Mouse (Mus musculus): ENCODE results near the gene Trmt10c. TPM values are rescaled to one million over a fixed set of nuclear protein-coding genes. Genes with fewer than 3 reads are reported as not detected.

Gene Trmt10c
- 27.1 and 27.4 TPM in 2 replicates for polyA plus RNA-seq (2015; fragmentation: Nextera tagmentation; extraction: Ambion mirVana)

DNA sequence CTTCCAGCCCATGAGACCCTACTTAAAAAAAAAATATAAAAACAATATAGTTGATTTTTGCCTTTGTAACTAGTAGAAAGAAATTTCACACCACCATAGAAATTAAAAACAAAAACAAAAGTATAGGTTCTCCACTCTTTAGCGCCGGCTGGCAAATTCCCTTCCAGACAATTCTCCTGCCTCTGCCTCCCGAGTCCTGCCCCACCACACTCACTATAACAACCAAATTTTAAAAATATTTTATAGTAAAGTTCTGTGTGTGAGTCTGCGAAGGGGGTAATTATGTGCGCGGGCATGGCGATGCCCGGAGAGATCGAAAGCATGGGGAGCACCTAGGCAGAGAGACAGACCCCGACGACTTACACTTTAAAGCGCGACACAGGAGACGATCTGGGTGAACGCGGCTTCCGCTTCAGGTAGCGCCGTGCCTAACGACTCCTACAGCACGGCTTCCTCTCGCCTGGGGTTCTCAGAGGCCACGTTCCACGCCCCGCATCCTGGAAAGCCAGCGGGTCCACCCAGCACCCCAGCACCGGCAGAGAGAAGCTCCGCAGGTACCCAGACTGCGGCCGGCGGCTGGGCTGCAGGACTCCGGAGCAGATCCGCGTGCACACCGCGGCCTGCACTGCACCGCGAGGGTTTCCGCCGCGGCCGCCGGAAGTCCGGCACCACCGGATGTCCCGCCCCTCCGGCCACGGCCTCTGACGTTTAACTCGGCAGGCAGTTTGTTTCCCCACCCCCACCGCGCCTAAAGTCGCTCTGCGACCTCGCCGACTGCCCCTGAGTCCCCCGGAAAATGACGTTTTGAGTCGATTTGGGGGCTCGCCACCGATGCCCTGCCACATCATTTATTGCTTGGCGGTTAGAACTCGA lies at the start of gene Trmt10c:
Gene Trmt10c (minus strand): TSS at position 682 of the 873 bp plus-strand sequence.
- under 1% methylated on average over 63 of the region's 63 CpGs for WGBS
- Histone ChIP-seq H3K9me3 (ENCODE audit: control insufficient read depth, low read length) (no peaks in the 10 kb centered on the region), H3K4me1 (replicated peaks; ENCODE audit: control insufficient read depth, insufficient read depth, low read length) (peaks cover 15% of the 10 kb centered on the region), H3K4me3 (replicated peaks; ENCODE audit: low read length) (peak within 1 kb of the TSS; percentile 97), H3K4me2 (ENCODE audit: low read length) (peak within 1 kb of the TSS; percentile 75), H3K36me3 (ENCODE audit: control insufficient read depth, insufficient read depth) (peaks cover 4% of the 10 kb centered on the region), H3K27me3 (replicated peaks; ENCODE audit: control insufficient read depth, insufficient read depth, low read length) (no peaks in the 10 kb centered on the region), H3K9ac (replicated peaks; ENCODE audit: low read depth, low read length) (peak within 1 kb of the TSS; percentile 92), H3K27ac (ENCODE audit: low read length) (peak within 1 kb of the TSS; percentile 91)
- ATAC-seq: peak; percentile 99

DNA sequence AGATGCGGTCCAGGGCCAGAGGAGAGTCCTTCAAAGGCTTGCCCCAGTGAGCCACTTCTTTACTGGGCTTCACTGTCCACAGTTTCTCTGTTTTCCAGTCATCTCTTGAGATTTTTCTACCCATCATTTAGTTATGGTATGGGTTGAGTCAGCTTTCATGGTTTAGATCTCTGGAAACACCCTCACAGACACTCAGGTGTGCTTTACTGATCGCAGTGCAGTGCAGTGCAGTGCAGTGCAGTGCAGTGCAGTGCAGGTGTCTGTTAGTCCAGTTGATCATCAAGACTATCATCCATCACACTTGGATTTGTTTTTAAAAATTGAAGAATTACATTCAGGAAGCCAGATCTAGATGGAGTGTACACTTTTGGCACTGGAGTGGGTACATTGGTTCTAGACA lies 48.7 kb upstream of the Trmt10c start:
- WGBS: 89% methylated on average over 2 of the region's 2 CpGs
- Histone ChIP-seq H3K27ac (ENCODE audit: low read length) (no peak overlapping the region), H3K27me3 (replicated peaks; ENCODE audit: control insufficient read depth, insufficient read depth, low read length) (no peaks in the 10 kb centered on the region), H3K9ac (replicated peaks; ENCODE audit: low read depth, low read length) (no peak overlapping the region), H3K4me3 (replicated peaks; ENCODE audit: low read length) (no peak overlapping the region), H3K9me3 (ENCODE audit: control insufficient read depth, low read length) (no peaks in the 10 kb centered on the region), H3K4me2 (ENCODE audit: low read length) (no peak overlapping the region), H3K4me1 (replicated peaks; ENCODE audit: control insufficient read depth, insufficient read depth, low read length) (no peaks in the 10 kb centered on the region), H3K36me3 (ENCODE audit: control insufficient read depth, insufficient read depth) (no peaks in the 10 kb centered on the region; the same call in 1 of the 2 replicates)
- no peak for ATAC-seq

DNA sequence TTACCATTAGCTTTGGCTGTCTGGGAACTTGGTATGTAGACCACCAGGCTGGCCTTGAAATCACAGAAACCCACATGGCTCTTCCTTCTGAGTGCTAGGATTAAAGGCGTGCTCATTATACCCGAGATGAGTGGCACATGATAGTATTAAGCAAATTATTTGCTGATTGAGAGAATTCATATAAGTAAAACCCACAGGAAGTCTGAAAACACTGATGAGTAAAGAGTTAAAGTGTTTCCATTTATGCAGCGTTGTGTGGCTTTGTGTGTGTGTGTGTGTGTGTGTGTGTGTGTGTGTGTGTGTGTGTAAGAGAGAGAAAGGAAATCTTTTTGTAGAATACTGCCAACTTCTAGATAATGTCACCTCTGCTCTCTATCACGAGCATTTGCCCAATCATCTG lies 44.1 kb upstream of the Trmt10c start:
- Histone ChIP-seq H3K4me3 (replicated peaks; ENCODE audit: low read length) (no peak overlapping the region), H3K36me3 (ENCODE audit: control insufficient read depth, insufficient read depth) (no peaks in the 10 kb centered on the region), H3K9ac (replicated peaks; ENCODE audit: low read depth, low read length) (no peak overlapping the region), H3K27me3 (replicated peaks; ENCODE audit: control insufficient read depth, insufficient read depth, low read length) (no peaks in the 10 kb centered on the region), H3K4me2 (ENCODE audit: low read length) (no peak overlapping the region), H3K4me1 (replicated peaks; ENCODE audit: control insufficient read depth, insufficient read depth, low read length) (peaks cover 2% of the 10 kb centered on the region), H3K9me3 (ENCODE audit: control insufficient read depth, low read length) (no peaks in the 10 kb centered on the region), H3K27ac (ENCODE audit: low read length) (no peak overlapping the region)
- no peak for ATAC-seq
- 83% methylated on average over 4 of the region's 4 CpGs for WGBS

DNA sequence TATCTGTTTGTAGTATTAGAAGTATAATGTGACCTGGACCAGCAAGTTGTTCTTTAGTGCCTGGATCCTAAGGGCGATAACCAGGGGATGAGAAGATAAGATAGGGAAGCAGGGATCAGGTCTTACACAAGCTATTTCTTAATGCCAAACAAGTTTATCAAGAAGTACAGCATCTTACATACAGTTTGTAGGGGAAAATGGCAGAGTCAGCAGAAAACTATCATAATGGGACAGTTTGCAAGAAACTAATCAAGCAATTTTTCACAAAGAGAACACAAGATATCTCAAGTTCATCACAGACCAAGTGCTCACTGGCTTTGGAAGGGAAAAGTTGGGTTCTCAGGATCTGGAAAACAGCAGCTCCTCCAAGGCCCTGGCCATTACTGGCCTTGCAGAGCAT lies 41.8 kb upstream of the Trmt10c start:
- ATAC-seq: no peak

DNA sequence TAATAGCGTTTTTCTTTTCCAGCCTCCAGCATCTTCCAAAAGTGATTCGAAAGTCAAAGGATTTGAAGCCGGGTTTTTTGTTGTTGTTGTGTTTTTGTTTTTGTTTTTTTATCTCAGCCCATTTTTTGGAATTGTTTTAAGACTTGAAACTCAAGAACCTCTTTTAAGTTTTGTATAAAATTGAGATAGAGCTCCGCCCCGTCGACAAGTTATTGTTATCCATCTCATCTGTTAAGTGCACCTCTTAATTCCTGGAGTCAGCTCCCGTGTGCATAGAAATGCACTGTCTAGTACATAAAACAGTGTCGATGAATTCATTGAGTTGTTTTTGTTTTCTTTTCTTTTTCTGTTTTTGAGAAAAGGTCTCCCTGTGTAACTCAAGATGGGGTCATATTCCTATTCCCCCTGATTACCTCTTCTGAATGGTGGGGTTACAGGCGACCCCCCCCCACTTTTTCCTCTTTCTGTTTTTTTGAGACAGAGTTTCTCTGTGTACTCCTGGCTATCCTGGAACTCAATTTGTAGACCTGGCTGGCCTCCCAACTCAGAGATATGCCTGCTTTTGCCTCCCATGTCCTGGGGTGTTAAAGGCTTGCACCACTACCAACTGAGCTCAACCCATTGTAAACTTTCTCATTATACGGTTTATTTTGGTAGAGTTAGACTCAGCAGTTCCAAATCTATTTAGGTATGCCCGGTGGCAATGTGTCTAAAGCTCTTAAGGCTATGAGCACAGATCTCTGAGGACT lies 38.7 kb upstream of the Trmt10c start:
- 0 out of 2 replicates have a peak, but pooled peaks have one; percentile 11 for ATAC-seq
- Histone ChIP-seq H3K27ac (ENCODE audit: low read length) (peak overlapping the region; percentile 98), H3K4me1 (replicated peaks; ENCODE audit: control insufficient read depth, insufficient read depth, low read length) (peaks cover 10% of the 10 kb centered on the region), H3K4me2 (ENCODE audit: low read length) (peak overlapping the region; percentile 63), H3K9ac (replicated peaks; ENCODE audit: low read depth, low read length) (peak overlapping the region; percentile 92), H3K36me3 (ENCODE audit: control insufficient read depth, insufficient read depth) (no peaks in the 10 kb centered on the region), H3K27me3 (replicated peaks; ENCODE audit: control insufficient read depth, insufficient read depth, low read length) (no peaks in the 10 kb centered on the region), H3K9me3 (ENCODE audit: control insufficient read depth, low read length) (no peaks in the 10 kb centered on the region), H3K4me3 (replicated peaks; ENCODE audit: low read length) (peak overlapping the region; percentile 98)
- WGBS: 4% methylated on average over 11 of the region's 11 CpGs

More for the DNA sequence above, 41.8 kb upstream of the Trmt10c start:
- H3K27me3 ChIP-seq (replicated peaks; ENCODE audit: control insufficient read depth, insufficient read depth, low read length): no peaks in the 10 kb centered on the region
- no peak overlapping the region for H3K4me2 ChIP-seq (ENCODE audit: low read length)
- no peak overlapping the region for H3K27ac ChIP-seq (ENCODE audit: low read length)
- H3K36me3 ChIP-seq (ENCODE audit: control insufficient read depth, insufficient read depth): no peaks in the 10 kb centered on the region
- no peak overlapping the region for H3K9ac ChIP-seq (replicated peaks; ENCODE audit: low read depth, low read length)
- no peaks in the 10 kb centered on the region for H3K9me3 ChIP-seq (ENCODE audit: control insufficient read depth, low read length)
- H3K4me1 ChIP-seq (replicated peaks; ENCODE audit: control insufficient read depth, insufficient read depth, low read length): peaks cover 10% of the 10 kb centered on the region
- H3K4me3 ChIP-seq (replicated peaks; ENCODE audit: low read length): no peak overlapping the region
- WGBS: 94% methylated on average over 1 of the region's 1 CpGs

DNA sequence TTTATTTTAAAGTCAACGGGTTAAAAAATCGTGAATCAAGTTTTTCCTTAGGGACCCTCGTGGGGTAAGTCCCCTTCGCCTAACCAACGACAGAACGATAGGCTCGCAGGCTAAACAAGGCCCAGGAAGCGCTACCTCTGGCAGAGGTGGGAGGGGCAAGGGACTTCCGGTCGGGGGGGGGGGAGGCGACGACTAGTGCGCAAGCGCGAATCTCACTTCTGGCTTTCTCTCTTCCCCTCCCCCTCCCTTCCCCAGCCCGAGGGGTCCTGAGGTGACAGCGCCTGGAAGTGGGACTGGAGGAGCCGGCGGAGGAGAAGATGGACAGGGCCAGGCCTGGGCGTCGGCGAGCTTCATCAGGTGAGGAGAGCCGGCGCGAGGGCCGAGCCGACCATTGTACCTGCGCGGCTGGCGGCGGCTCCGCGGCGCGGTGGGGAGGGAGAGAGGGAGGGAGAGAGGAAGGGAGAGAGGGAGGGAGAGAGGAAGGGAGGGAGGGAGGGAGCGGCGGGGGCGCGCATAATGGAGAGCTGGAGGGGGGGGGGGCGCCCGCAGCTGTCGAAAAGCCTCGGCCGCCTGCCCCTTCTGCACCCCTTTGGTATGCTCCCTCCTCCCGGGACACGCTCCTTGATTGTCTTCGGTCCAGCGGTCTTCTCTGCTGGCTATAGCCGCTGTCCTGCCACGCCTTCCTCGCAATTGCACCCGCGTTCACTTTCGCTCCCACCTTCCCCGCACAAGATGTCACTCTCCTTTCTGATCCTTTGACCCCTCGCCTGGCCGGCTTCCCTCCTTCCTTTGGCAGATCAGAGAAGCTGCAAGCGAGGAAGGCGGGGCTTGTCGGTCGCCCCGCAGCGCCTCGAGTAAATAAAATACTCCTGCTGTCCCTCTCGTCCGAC lies 37.8 kb upstream of the Trmt10c start:
- Histone ChIP-seq H3K4me1 (replicated peaks; ENCODE audit: control insufficient read depth, insufficient read depth, low read length) (peaks cover 10% of the 10 kb centered on the region), H3K27ac (ENCODE audit: low read length) (peak overlapping the region; percentile 98), H3K4me3 (replicated peaks; ENCODE audit: low read length) (peak overlapping the region; percentile 98), H3K9ac (replicated peaks; ENCODE audit: low read depth, low read length) (peak overlapping the region; percentile 92), H3K36me3 (ENCODE audit: control insufficient read depth, insufficient read depth) (no peaks in the 10 kb centered on the region), H3K27me3 (replicated peaks; ENCODE audit: control insufficient read depth, insufficient read depth, low read length) (no peaks in the 10 kb centered on the region), H3K4me2 (ENCODE audit: low read length) (peak overlapping the region; percentile 63), H3K9me3 (ENCODE audit: control insufficient read depth, low read length) (no peaks in the 10 kb centered on the region)
- under 1% methylated on average over 32 of the region's 66 CpGs for WGBS
- ATAC-seq: peak; percentile 91

DNA sequence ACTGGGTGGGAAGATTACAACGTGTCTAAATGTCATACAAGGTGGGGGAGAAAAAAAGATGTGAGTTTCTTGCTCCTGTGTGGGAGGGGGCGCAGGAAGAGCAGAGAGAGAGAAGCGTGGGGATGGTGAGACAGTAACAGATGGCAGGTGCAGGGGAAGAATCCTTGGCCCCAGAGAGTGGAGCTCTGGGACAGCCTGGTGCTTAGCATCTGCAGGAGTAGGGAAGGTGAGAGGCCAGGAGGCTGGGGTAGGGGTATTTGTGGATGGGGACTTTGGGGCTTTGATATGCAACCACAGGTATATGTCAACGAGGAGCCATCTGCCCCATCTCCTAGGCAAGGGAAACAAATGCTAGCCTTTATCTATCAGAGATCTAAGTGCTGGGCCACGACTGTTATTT lies 36.9 kb upstream of the Trmt10c start:
- no peak overlapping the region for H3K9ac ChIP-seq (replicated peaks; ENCODE audit: low read depth, low read length)
- peak; percentile 13 for ATAC-seq
- no peaks in the 10 kb centered on the region for H3K9me3 ChIP-seq (ENCODE audit: control insufficient read depth, low read length)
- H3K27me3 ChIP-seq (replicated peaks; ENCODE audit: control insufficient read depth, insufficient read depth, low read length): no peaks in the 10 kb centered on the region
- H3K4me3 ChIP-seq (replicated peaks; ENCODE audit: low read length): no peak overlapping the region
- H3K4me2 ChIP-seq (ENCODE audit: low read length): no peak overlapping the region
- H3K27ac ChIP-seq (ENCODE audit: low read length): peak overlapping the region; percentile 33; the same call in 1 of the 2 replicates
- WGBS: 89% methylated on average over 5 of the region's 5 CpGs
- peaks cover 10% of the 10 kb centered on the region for H3K4me1 ChIP-seq (replicated peaks; ENCODE audit: control insufficient read depth, insufficient read depth, low read length)
- no peaks in the 10 kb centered on the region for H3K36me3 ChIP-seq (ENCODE audit: control insufficient read depth, insufficient read depth)

DNA sequence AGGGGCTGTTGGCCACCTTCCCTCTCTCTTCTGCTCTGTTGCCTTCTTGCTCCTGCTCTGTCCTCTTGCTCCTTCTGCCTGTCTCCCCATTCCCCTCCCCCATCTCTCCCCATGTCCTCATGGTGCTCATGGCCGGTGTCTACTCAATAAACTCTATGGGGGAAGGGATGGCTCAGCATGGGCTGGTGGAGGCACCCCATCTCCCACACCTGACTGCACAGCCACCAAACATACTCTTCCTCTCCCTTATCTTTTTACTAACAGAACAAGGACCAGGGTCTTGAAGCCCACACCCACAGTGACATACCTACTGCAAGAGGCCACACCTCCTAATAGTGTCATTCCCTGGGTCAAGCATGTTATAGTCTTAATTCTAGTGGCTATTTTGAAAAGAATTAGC lies 36.5 kb upstream of the Trmt10c start:
- Histone ChIP-seq H3K9ac (replicated peaks; ENCODE audit: low read depth, low read length) (no peak overlapping the region), H3K9me3 (ENCODE audit: control insufficient read depth, low read length) (no peaks in the 10 kb centered on the region), H3K36me3 (ENCODE audit: control insufficient read depth, insufficient read depth) (no peaks in the 10 kb centered on the region), H3K4me2 (ENCODE audit: low read length) (no peak overlapping the region), H3K27me3 (replicated peaks; ENCODE audit: control insufficient read depth, insufficient read depth, low read length) (no peaks in the 10 kb centered on the region), H3K4me1 (replicated peaks; ENCODE audit: control insufficient read depth, insufficient read depth, low read length) (peaks cover 10% of the 10 kb centered on the region), H3K27ac (ENCODE audit: low read length) (no peak overlapping the region), H3K4me3 (replicated peaks; ENCODE audit: low read length) (no peak overlapping the region)
- ATAC-seq: no peak
- 92% methylated on average over 1 of the region's 1 CpGs for WGBS
